Mouse (Mus musculus) left cerebral cortex, adult 9 months (tissue): Measurements from ENCODE around the gene Pde8a.

Source experiments
- DNase-seq, 2 experiments: peaks; one replicate each; pipeline ENCODE4 v3.0.0; 2022; ENCODE audit warnings: low spot score in 2 of 2

Pde8a gene

GRCm38 (mm10) chr7:81272908-81273307, 59.5 kb downstream of the Pde8a start:
- DNase-seq, result no peak

GRCm38 (mm10) chr7:81278966-81279365, 65.6 kb downstream of the Pde8a start:
- no peak for DNase-seq

- no peak for DNase-seq
These were observed 67.8 kb downstream of the Pde8a start for GRCm38 (mm10) chr7:81281240-81281639.

GRCm38 (mm10) chr7:81286456-81286855, 73.1 kb downstream of the Pde8a start:
- DNase-seq, result no peak

- no peak for DNase-seq
These were observed 73.5 kb downstream of the Pde8a start for GRCm38 (mm10) chr7:81286946-81287345.

DNA sequence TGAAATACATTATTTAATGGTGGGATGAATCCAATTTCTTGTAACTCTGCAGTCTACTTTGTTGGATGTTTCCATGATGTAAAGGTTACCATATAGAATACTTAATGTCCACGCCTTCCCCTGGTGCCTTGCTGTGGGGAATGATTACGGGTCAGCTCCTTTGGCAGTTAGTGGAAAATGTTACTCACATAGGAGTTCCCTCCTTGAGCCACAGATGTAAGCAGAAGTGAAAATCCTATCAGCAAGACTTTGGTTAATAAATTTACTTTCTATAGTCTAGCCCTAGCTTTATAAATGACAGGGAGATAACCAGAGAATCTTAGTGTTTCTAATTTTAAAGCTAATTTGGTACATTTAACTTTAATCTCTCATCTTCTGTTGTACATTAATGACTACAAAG, 81.8 kb downstream of the Pde8a start:
- DNase-seq, result no peak

GRCm38 (mm10) chr7:81298206-81298605, 84.8 kb downstream of the Pde8a start:
- DNase-seq, result no peak

- DNase-seq, result no peak
These were observed 87.9 kb downstream of the Pde8a start for GRCm38 (mm10) chr7:81301323-81301722.

DNA sequence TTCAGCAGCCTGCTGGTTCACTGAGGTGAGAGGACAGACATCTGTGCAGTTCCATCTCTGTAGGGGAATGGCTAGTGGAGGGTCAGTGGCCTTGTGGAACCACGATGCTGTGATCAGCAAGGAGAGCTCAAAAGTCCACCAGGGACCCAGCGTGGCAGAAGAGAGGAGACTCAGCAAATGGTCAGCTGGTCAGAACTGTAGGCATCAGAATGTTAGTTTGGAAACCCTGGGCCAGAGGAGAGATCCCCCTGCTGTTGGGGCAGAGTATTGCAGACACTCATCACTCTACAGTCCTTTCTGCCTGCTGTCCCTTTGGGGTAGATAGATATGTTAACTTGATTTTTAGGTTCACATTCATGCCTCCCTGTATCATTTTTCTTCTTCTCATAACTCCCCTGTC, 90.3 kb downstream of the Pde8a start:
- no peak for DNase-seq

GRCm38 (mm10) chr7:81304100-81304499, 90.7 kb downstream of the Pde8a start:
- no peak for DNase-seq

GRCm38 (mm10) chr7:81304675-81305074, 91.3 kb downstream of the Pde8a start:
- DNase-seq, result peak; percentile 30 to 31

GRCm38 (mm10) chr7:81307735-81308134, 94.3 kb downstream of the Pde8a start:
- peak in 1 of 2 experiments; percentile 47 for DNase-seq

GRCm38 (mm10) chr7:81309247-81309646, 95.9 kb downstream of the Pde8a start:
- no peak for DNase-seq

DNA sequence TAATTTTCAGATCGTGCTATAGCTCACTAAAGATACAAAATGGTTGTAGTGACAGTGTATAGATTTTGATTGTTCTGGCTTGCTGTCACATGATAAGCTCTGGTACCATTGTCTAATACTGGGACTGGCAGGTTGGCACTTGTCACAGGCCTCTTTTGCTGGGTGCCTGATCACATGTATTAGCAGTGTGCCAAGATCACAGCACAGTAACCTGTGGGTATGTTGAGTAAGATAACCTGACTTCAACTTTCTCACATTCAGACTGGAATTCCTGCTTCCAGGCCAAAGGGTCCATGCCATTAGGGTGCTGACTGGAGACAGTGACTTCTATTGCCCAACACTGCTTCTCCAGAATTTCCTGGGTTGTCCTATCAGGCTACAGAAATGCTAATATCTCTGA, 97.7 kb downstream of the Pde8a start:
- DNase-seq, result no peak

DNA sequence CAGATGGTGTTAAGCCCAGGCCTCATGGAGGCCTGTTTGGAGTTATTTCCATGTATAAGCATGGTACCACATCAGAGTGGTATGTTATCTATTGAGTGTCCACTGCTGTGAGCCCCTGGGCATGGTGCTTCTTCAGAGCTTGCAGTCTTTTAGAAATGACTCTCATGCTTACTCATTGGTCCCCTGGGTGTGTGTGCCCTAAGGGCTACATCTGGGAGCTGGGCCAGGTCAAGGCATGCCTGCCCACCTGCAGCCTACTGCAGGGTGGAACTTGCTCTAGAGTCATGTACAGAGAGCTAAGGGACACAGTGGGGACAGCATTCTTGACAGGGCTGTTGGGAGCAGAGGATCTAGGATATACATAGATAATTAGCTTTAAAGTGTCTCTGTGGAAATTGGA, 98.2 kb downstream of the Pde8a start:
- no peak for DNase-seq

DNA sequence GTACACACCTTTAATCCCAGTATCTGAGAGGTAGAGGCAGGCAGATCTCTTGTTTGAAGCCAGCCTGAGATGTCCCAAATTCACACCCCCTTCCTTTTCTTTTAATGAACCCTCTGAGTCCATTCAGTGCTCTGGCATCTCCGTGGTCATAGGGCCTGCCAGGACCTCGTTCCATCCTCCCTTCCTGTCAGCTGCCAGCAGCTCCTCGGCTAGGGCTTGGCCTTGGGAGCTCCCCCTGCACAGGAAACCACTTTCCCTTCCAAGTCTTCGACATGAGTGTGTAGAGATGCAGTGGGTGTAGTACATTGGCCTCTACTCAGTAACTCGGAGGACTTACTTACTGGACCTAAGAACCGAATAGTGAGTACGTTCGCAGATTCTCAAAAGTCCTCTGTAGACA, 102.2 kb downstream of the Pde8a start:
- DNase-seq, result no peak

GRCm38 (mm10) chr7:81319749-81320148, 106.4 kb downstream of the Pde8a start:
- no peak for DNase-seq

- DNase-seq, result no peak
These were observed 108.4 kb downstream of the Pde8a start for GRCm38 (mm10) chr7:81321776-81322175.

GRCm38 (mm10) chr7:81326043-81326442, 112.6 kb downstream of the Pde8a start:
- no peak for DNase-seq

- DNase-seq, result no peak
These were observed 113.5 kb downstream of the Pde8a start for GRCm38 (mm10) chr7:81326859-81327258.

DNA sequence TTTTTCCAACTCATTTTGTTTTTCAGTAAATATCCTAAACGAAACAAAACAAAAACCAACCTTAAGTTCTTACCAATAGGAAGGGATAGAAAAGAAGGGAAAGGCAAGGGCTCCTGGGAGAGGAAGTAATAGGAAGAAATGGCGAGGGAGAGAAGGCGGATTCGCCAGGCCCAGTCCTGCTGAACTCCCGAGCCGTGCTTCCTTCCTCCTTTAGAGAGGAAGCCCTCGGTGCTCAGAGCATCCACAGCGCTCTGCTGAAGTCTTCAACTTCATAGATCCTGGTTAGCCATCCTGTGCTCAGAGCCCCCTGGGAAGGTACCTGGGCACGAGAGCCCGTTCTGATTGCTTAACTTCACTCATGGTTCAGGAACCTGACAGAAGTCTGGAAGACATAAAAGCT, 114.3 kb downstream of the Pde8a start:
- DNase-seq, result no peak

DNA sequence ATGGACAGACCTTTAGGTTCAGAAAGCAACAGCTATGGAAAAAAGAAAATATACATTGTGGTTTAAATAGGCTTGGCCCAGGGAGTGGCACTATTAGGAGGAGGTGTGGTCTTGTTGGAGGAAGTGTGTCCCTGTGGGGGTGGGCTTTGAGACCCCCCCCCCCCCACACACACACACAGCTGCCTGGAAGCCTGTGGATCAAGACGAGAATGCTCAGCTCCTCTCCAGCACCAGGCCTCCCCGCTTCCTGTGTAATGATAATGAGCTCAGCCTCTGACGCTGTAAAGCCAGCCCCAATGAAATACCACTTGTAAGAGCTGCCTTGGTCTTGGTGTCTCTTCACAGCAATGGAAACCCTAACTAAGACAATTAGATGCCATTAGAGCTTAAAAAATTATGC, 117.4 kb downstream of the Pde8a start:
- no peak for DNase-seq

- DNase-seq, result no peak
These were observed 118.5 kb downstream of the Pde8a start for GRCm38 (mm10) chr7:81331851-81332250.

DNA sequence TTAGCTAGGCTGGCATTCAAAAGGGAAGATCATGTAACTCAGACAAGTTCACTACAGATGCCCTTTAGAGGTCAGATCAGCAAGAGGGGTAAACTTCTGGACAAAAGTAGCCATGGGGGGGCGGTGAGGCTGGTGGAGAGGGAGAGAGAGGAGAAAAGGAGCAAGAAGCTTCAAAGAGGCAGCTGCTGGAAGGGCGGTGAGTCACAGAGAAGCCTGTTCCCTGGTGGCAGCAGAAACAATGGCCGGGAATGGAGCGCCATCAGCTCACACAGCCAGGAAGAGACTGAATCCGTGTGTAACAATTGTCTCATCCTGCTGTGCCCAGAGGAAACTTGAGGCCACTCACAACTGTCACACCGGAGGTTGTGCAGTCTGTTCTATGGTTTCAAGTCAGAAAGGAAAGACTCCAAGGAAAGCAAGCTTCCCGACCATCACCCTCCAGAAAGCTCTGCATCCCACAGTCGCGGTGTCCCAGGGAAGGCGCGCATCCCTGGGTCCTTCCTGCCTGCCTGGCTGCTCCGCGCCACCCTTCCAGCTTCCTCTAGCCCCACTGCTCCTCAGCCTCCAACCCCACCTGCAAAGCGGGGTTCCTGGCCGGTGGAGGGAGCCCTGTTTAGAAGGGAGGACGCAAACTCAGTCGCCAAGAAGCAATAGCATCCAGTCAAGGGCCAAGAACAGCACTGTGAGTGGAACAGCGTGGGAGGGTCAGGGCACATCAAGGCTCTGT, 122.5 kb downstream of the Pde8a start:
- no peak for DNase-seq
